ENCODE assay signal across 8 mouse cellular contexts in the genomic region with DNA sequence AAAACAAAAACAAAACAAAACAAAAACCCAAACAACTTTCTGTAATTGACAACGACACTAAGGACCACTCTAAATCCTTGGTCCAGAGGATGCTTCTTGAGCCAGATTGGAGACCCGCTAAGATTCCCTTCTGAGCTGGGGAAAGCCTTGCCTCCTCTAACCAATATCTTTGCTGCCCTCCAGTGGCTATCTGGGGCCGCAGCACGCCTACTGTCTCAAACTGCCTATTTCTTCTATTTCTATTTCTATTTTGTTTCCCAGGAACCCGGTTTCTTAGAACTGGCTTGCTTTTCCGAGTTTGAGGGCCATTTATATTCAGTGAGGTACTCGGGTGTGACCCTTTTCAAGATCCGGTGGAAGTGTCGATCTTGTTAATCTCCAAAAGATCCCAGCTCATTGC. TPM values are rescaled to one million over a fixed set of nuclear protein-coding genes. Genes with fewer than 3 reads are reported as not detected.
A peak's percentile ranks its signal among the peaks of the same experiment; 100 is the strongest.
DNase-seq lines count a peak whose midpoint lies in the region; ATAC-seq and TF ChIP-seq lines count a peak whose summit lies in the region.

No protein-coding gene starts in this region.

- H3K4me1 ChIP-seq in hindbrain, embryonic 13.5 days (replicated peaks), result peaks cover 5% of the 10 kb centered on the region

- H3K4me2 ChIP-seq in hindbrain, embryonic 13.5 days, result no peak overlapping the region

- no peak overlapping the region for H3K27ac ChIP-seq in hindbrain, embryonic 13.5 days

- ATAC-seq in hindbrain, embryonic 13.5 days (ENCODE audit: low FRiP score), result 0 out of 2 replicates have a peak, but pooled peaks have one; percentile 61

- WGBS in hindbrain, embryonic 13.5 days, result 16% methylated on average over 9 of the region's 9 CpGs

- TF ChIP-seq CTCF in brain, embryonic 14.5 days (IDR thresholded peaks at IDR 0.05; ENCODE audit: borderline replicate concordance, extremely low read depth, insufficient read depth, insufficient read length), result peak; percentile 91

- peak; percentile 36 for DNase-seq in MEL-GATA-1-ER (ENCODE audit: extremely low read depth, low read depth)
- peak; percentile 89 for DNase-seq in brain, embryonic 14.5 days (ENCODE audit: low read depth)
- peak; percentile 33 for DNase-seq in fibroblast of lung, adult 2 months (ENCODE audit: low read depth)
- DNase-seq in layer of hippocampus, postnatal 14 days (ENCODE audit: low spot score in 2 of 2), result peak; percentile 78 to 84
- DNase-seq in lung, postnatal 4 days, result peak; percentile 66 to 85
- DNase-seq in retina, postnatal 7 days (ENCODE audit: low read depth, low spot score), result peak; percentile 70
- DNase-seq in urinary bladder, postnatal 4 days (ENCODE audit: low spot score in 2 of 2), result peak; percentile 57 to 77

- no peaks in the 10 kb centered on the region for H3K36me3 ChIP-seq in hindbrain, embryonic 13.5 days

- no peaks in the 10 kb centered on the region for H3K9me3 ChIP-seq in hindbrain, embryonic 13.5 days

- H3K27me3 ChIP-seq in hindbrain, embryonic 13.5 days, result no peaks in the 10 kb centered on the region

- TF ChIP-seq POLR2A in brain, embryonic 14.5 days (IDR thresholded peaks at IDR 0.05; ENCODE audit: borderline replicate concordance, extremely low read depth, insufficient read depth, insufficient read length, poor library complexity, severe bottlenecking), result no peak

- no peak overlapping the region for H3K4me3 ChIP-seq in hindbrain, embryonic 13.5 days

- no peak overlapping the region for H3K9ac ChIP-seq in hindbrain, embryonic 13.5 days

RNA-seq across cellular contexts. Expression of a gene that starts 23.6 kb away (rescaled TPM):
- 1.1 and 1.3 TPM in 2 replicates for polyA plus RNA-seq in brain, embryonic 14.5 days (2012; rRNA removed)
- 1.5 and 1.7 TPM in 2 replicates for polyA plus RNA-seq in hindbrain, embryonic 13.5 days (2015; fragmentation: Nextera tagmentation; extraction: Ambion mirVana)
- total RNA-seq in layer of hippocampus, postnatal 14 days (2021), result under 1 TPM; 0.46 to 0.55 TPM

Comparison
In these comparisons a context has a peak if more than half of its experiments do, and no peak if none do; other contexts are left out.
1. DNase-seq: peak in every context shown above with its lines; median percentile 89 in brain, embryonic 14.5 days; 81 in layer of hippocampus, postnatal 14 days; 76 in lung, postnatal 4 days; 70 in retina, postnatal 7 days; 67 in urinary bladder, postnatal 4 days; 36 in MEL-GATA-1-ER; 33 in fibroblast of lung, adult 2 months.